Mouse (Mus musculus): Measurements from ENCODE around the gene Oaz3.
A peak's percentile ranks its signal among the peaks of the same experiment; 100 is the strongest.

Oaz3 gene

DNA sequence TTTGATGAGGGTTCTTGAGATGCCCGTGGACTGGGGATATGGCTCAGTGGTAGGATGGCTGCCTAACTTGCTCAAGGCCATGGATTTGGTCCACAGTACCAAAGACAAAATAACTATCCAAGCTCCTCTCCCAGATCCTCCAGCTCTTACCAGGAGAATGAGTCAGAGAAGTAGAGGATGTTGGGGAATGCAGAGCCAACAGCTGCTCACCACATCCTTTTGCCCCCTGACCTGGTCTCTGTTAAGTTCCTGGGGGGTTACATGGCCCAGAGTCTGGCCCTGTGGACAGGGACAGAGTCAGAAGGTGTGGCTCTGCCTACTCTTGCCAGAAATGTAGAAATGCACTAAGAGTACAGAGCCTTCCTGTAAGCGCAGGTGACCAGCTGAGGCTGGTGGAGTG lies 16.1 kb upstream of the Oaz3 start:
- no peak for ATAC-seq (ENCODE audit: insufficient number of reproducible peaks, low FRiP score, low TSS enrichment)

- ATAC-seq (ENCODE audit: insufficient number of reproducible peaks, low FRiP score, low TSS enrichment) = no peak
Measured at GRCm38 (mm10) chr3:94457055-94457454, 13.3 kb upstream of the Oaz3 start.

- ATAC-seq (ENCODE audit: insufficient number of reproducible peaks, low FRiP score, low TSS enrichment) = peak; percentile 91
Measured at GRCm38 (mm10) chr3:94456529-94457000, 12.8 kb upstream of the Oaz3 start.

DNA sequence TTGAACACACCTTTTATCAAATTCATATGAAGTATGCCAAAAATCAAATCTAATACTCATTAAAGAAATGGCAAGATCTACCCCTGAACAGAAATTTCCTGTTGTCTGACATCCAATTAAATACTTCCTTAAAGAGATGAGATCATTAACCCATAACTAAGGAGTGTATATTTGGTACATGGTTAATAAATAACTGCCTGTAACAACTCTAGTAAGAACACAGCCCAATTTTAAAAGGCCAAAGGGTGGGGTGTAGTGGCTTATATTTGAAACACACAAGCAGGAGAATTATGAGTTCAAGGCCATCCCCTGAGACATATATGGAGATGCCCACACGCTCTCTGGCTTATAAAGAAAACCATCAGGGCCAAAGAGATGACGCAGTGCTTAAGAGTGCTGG lies 5.7 kb upstream of the Oaz3 start:
- no peak for ATAC-seq (ENCODE audit: insufficient number of reproducible peaks, low FRiP score, low TSS enrichment)

DNA sequence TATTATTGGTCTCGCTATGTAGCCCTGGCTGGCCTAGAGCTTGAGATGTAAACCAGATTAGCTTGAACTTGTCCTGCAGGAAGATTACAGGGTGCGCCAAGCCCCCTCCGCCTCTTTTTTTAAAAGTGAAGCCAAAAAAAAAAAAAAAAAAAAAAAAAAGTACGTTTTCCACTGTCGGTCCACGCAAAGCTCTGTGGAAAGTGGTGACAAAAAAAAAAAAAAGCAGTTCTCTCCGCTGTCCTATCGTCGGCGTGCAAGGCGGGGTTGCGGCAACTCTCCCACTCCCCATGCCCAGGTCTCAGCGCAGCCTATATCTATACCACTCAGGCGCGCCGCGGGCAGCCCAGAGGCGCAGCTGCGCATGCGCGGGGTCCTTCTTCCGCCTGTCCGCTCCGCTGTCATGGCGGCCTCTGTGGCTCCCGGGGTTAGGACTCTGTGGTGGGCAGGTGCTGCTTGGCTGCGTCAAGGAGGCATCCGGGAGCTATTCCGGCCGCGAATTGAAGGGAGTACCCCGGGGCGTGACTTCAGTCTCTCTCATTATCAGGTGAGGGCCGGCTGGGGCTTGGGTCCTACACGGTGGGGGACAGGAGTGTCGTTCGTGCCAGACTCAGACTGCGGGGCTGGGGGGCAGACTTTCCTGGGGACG lies 641 bp downstream of the Oaz3 start, which contains the start of gene Mrpl9:
Mrpl9 (plus strand) TSS at position 368 of the 646 bp plus-strand sequence.
- ATAC-seq (ENCODE audit: insufficient number of reproducible peaks, low FRiP score, low TSS enrichment) = peak; percentile 96

- ATAC-seq (ENCODE audit: insufficient number of reproducible peaks, low FRiP score, low TSS enrichment) = no peak
Measured at GRCm38 (mm10) chr3:94441182-94441581, 2.5 kb downstream of the Oaz3 start.

- no peak for ATAC-seq (ENCODE audit: insufficient number of reproducible peaks, low FRiP score, low TSS enrichment)
Measured at GRCm38 (mm10) chr3:94436420-94436819, 7.3 kb downstream of the Oaz3 start.

GRCm38 (mm10) chr3:94434305-94434704 lies 9.4 kb downstream of the Oaz3 start:
- ATAC-seq (ENCODE audit: insufficient number of reproducible peaks, low FRiP score, low TSS enrichment) = no peak

- ATAC-seq (ENCODE audit: insufficient number of reproducible peaks, low FRiP score, low TSS enrichment) = no peak
Measured at GRCm38 (mm10) chr3:94430980-94431379, 12.7 kb downstream of the Oaz3 start.

GRCm38 (mm10) chr3:94413031-94413679 lies 30.6 kb downstream of the Oaz3 start, which contains the start of gene Tdrkh:
Gene Tdrkh, plus strand, starts transcription at chr3:94413273.
- peak; percentile 100 for ATAC-seq (ENCODE audit: insufficient number of reproducible peaks, low FRiP score, low TSS enrichment)

DNA sequence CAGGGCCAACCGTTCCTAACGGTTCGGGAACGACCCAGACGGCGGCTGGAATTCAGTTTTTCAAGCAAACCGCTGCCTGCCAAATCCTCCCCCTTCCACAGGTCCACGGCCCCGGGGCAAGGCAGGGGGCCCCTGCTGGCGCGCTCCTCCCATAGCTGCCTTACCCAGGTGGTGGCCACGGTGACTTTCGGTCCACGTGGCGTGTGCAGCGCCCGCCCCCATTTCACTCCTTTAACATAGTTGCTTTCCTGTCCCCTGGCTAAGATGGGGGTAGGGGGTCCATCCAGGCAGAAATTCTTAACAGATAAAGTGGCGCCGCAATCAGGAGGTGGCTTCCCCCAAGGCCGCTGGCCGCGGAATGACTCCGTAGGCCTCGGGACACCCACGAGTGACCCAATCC lies 31.2 kb downstream of the Oaz3 start:
- ATAC-seq (ENCODE audit: insufficient number of reproducible peaks, low FRiP score, low TSS enrichment) = peak; percentile 46; the same call in 1 of the 2 replicates

DNA sequence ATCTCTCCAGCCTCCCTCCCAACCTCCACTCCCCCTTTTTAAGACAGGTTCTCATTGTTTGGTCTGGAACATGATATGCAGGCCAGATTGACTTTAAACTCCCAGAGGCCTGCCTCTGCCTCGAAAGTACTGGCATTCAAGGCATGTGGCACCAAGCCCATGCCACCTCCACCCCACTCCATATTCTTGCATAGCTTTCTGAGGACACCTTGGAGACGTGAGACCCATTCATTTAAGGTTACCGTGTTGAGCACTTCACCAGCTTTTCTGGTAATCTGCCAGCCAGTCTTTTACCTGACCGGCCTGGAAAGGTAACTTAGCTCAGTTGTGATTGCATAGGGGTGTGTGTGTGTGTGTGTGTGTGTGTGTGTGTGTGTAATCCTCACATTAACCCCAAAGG lies 38.2 kb downstream of the Oaz3 start:
- no peak for ATAC-seq (ENCODE audit: insufficient number of reproducible peaks, low FRiP score, low TSS enrichment)

- ATAC-seq (ENCODE audit: insufficient number of reproducible peaks, low FRiP score, low TSS enrichment) = no peak
Measured at GRCm38 (mm10) chr3:94404366-94405054, 39.2 kb downstream of the Oaz3 start.

- no peak for ATAC-seq (ENCODE audit: insufficient number of reproducible peaks, low FRiP score, low TSS enrichment)
Measured at GRCm38 (mm10) chr3:94402451-94402850, 41.3 kb downstream of the Oaz3 start.

DNA sequence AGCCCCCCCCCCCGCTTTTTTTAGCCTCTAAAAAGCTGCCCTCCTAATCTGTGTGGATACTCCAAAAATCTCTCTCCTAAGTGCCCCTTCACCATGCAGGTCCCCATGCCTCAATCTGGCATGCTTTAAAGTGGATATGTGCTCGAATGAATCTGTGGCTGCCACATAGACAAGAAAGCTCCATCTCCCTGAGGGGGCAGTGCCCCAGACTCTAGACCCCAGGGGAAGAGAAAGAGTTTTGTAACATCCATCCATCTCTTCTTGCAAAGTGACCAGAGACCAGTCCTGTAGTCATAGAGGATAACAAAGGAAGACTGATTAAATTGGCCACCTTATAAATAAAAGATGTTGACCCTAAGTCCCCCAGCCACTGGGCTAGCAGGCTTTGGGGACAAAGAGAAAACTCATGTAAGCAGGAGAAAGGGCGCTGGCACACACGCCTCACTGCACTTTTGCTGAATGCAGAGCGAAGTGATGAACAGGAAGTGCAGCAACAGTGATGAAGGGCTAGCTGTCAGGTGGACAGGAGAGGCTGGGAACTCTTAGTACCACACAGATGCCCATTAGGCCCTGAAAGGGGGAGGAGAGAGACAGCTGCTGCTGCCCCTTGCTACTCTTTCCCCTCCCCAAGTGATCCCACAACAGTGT lies 43.9 kb downstream of the Oaz3 start:
- ATAC-seq (ENCODE audit: insufficient number of reproducible peaks, low FRiP score, low TSS enrichment) = no peak

GRCm38 (mm10) chr3:94398943-94399481 lies 44.7 kb downstream of the Oaz3 start:
- peak; percentile 61 for ATAC-seq (ENCODE audit: insufficient number of reproducible peaks, low FRiP score, low TSS enrichment)

DNA sequence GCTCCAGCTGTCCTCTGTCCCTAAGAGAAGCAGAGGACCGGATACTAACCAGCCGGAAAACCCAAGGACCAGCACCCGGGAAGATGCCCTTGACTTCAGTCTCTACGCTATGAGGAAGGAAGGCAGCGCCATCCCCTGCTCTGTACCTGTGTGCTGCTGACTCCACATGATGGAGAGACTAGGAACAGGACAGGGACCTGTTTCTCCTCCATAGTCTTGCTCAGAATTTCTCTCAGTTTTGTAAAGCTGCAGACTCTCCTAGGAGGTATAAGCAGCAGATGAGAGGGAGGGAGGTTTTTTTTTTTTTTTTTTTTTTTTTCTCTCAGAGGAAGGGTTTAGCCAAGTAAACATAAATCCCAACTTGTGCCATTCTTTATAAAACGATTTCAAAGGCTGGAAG lies 45.5 kb downstream of the Oaz3 start, which contains the start of gene Lingo4:
Lingo4 (plus strand) TSS at position 301 of the 400 bp plus-strand sequence.
- no peak for ATAC-seq (ENCODE audit: insufficient number of reproducible peaks, low FRiP score, low TSS enrichment)

GRCm38 (mm10) chr3:94396851-94397250 lies 46.9 kb downstream of the Oaz3 start:
- no peak for ATAC-seq (ENCODE audit: insufficient number of reproducible peaks, low FRiP score, low TSS enrichment)

GRCm38 (mm10) chr3:94396336-94396735 lies 47.4 kb downstream of the Oaz3 start:
- ATAC-seq (ENCODE audit: insufficient number of reproducible peaks, low FRiP score, low TSS enrichment) = no peak

DNA sequence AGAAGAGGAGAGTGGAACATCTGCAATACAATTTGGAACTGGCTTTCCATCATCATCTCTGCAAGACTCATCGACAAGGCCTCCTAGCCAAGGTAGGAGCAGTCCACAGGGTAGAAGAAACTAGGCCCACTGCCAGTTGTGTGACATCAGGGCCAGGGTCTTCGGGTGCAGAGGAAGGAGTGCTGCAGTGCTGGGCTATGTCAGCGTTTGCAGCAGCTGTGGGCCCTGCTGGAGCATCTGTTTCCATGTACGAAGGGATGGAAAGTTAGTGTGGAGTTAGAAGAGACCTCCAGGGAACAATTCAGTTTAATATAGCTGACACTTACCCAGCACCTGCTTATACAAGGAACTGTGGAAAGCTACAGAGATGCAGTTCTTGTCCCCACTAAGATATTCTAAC lies 50.7 kb downstream of the Oaz3 start:
- ATAC-seq (ENCODE audit: insufficient number of reproducible peaks, low FRiP score, low TSS enrichment) = no peak

Data from cerebellum, adult (tissue).